Mouse (Mus musculus) forebrain, embryonic 14.5 days (tissue): ENCODE data around the gene Phrf1. TPM values are rescaled to one million over a fixed set of nuclear protein-coding genes. Genes with fewer than 3 reads are reported as not detected.

Experiments used
- ATAC-seq: fragments of 200-750 bp; cut with Nextera tagmentation; 2 replicates; pipeline ENCODE4 v1.8.0; 2017; ENCODE audit warnings: mild to moderate bottlenecking, moderate library complexity
- DNase-seq: peaks from one replicate; pipeline ENCODE4 v3.0.0-alpha.2; 2015; ENCODE audit warnings: low spot score
- H3K27ac ChIP-seq: fragments of 300-500 bp; sonication (generic); 2 replicates; pipeline ENCODE4 v1.5.1; 2014; ENCODE audit warnings: low read depth, mild to moderate bottlenecking, control low read depth, low read length, moderate library complexity
- H3K27me3 ChIP-seq: fragments of 300-500 bp; sonication (generic); replicated peaks from 2 replicates; pipeline ENCODE4 v1.6.1; 2014; ENCODE audit warnings: low read length, control low read depth, mixed read lengths; ENCODE audit not compliant: control insufficient read depth, insufficient read depth
- H3K36me3 ChIP-seq: fragments of 300-500 bp; sonication (generic); 2 replicates; pipeline ENCODE4 v1.6.1; 2014; ENCODE audit warnings: low read length, control low read depth; ENCODE audit not compliant: control insufficient read depth, insufficient read depth
- H3K4me1 ChIP-seq: fragments of 300-500 bp; sonication (generic); 2 replicates; pipeline ENCODE4 v1.6.1; 2014; ENCODE audit warnings: antibody characterized with exemption, low read length, control low read depth; ENCODE audit not compliant: control insufficient read depth, insufficient read depth
- H3K4me2 ChIP-seq: fragments of 300-500 bp; sonication (generic); 2 replicates; pipeline ENCODE4 v1.6.1; 2014; ENCODE audit warnings: mild to moderate bottlenecking, control low read depth, low read length
- H3K4me3 ChIP-seq: fragments of 300-500 bp; sonication (generic); 2 replicates; pipeline ENCODE4 v1.5.1; 2014; ENCODE audit warnings: low read depth, low read length, control low read depth
- H3K9ac ChIP-seq: fragments of 300-500 bp; sonication (generic); 2 replicates; pipeline ENCODE4 v1.6.1; 2014; ENCODE audit warnings: mild to moderate bottlenecking, low read length, control low read depth, moderate library complexity
- H3K9me3 ChIP-seq: fragments of 300-500 bp; sonication (generic); replicated peaks from 2 replicates; pipeline ENCODE4 v1.6.1; 2016; ENCODE audit warnings: low read length, control low read depth, mixed read lengths; ENCODE audit not compliant: control insufficient read depth
- WGBS: fragments of 180-500 bp; shearing (Covaris S2); extraction: QIAGEN DNeasy Blood & Tissue Kit; methylation state at CpG from one replicate; pipeline ENCODE4 v1.1.7; 2014; 5-methylcytosine and 5-hydroxymethylcytosine counted together
- polyA plus RNA-seq: library from polyadenylated mRNA; unstranded; fragments of >200 nt; fragmentation: Nextera tagmentation; extraction: Ambion mirVana; gene quantifications from 2 replicates; pipeline ENCODE4 v1.2.1, GENCODE M21; 2014

The Phrf1 gene
- polyA plus RNA-seq, 1 experiment from 2014 or later: 64.2 TPM

DNA sequence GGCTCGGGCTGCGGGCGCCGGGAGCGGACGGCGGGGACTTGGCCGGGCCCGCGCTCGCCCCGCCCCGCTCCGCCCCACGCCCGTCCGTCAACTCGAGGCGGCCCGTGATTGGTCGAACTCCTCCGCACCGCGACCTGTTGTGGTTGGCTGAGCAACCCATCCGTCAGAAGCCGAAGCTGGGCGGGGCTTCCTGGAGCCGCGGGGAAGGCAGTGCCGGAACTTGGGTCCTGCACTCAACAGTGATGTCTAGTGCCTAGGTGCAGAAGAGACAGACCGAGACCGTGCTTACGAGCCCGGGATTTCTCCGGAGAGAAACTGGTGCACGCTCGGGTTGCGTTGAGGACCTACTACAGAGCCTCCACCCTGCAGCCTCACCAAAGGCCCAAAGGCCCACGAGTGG lies 34.6 kb upstream of the Phrf1 start, which contains the start of the genes Hras and Lrrc56:
Gene Hras (minus strand): TSS at position 58 of the 400 bp plus-strand sequence.
Gene Lrrc56 (plus strand): TSS at position 210 of the 400 bp plus-strand sequence.
- peaks cover 32% of the 10 kb centered on the region for H3K36me3 ChIP-seq
- peak within 1 kb of the TSS; percentile 98 for H3K4me2 ChIP-seq
- WGBS: under 1% methylated on average over 34 of the region's 39 CpGs
- no peaks in the 10 kb centered on the region for H3K27me3 ChIP-seq
- H3K9ac ChIP-seq: peak within 1 kb of the TSS; percentile 95
- peaks cover 5% of the 10 kb centered on the region for H3K4me1 ChIP-seq
- H3K27ac ChIP-seq: peak within 1 kb of the TSS; percentile 71
- peak within 1 kb of the TSS; percentile 84 for H3K4me3 ChIP-seq
- H3K9me3 ChIP-seq: no peaks in the 10 kb centered on the region
- DNase-seq (peak; percentile 98), ATAC-seq (peak; percentile 95)

DNA sequence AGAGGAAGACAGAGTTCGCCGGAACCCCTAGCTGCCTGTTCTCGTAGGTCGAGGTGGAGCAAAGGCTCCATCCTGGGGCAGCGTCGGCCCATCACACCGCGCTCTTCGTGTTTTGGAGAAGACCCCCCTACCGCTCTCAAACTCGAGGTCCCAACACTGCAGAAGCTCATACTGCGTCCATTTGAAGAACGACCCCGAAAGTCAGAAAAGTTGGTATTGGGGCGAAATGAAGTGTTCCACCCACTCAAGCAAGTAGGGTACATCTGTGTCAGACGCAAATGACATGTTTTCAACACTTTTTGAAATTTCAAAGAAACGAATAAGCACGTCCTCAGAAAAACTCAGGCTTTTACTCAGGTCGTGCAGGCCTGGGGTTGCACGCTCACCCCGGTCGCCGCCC lies 34.2 kb upstream of the Phrf1 start:
- H3K27ac ChIP-seq: peak overlapping the region; percentile 71
- peak overlapping the region; percentile 98 for H3K4me2 ChIP-seq
- ATAC-seq (no peak), DNase-seq (no peak)
- peaks cover 27% of the 10 kb centered on the region for H3K36me3 ChIP-seq
- peak overlapping the region; percentile 84 for H3K4me3 ChIP-seq
- peaks cover 5% of the 10 kb centered on the region for H3K4me1 ChIP-seq
- H3K9ac ChIP-seq: peak overlapping the region; percentile 61
- WGBS: under 1% methylated on average over 23 of the region's 23 CpGs
- H3K27me3 ChIP-seq: no peaks in the 10 kb centered on the region
- H3K9me3 ChIP-seq: no peaks in the 10 kb centered on the region

DNA sequence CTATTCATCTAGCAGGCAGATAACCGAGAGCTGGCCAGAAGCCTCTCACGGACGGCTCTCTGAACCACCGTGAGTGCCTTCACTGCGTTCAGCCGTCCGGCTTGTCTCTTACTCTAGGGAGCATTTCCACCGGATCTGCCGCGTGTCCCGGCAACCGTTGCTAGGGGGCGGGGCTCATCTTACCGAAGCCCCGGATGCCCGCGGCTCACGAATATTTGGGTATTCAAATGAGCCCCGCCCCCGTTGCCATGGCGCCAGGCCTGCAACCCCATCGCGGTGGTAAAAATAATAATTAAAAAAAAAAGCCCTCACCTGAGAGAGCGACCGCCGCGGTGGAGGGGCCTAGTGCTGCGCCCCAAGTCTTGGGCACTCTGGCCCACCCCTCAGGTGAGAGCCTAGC lies 33.8 kb upstream of the Phrf1 start:
- H3K4me3 ChIP-seq: peak overlapping the region; percentile 84
- peaks cover 5% of the 10 kb centered on the region for H3K4me1 ChIP-seq
- DNase-seq (peak; percentile 96), ATAC-seq (peak; percentile 49)
- H3K9ac ChIP-seq: peak overlapping the region; percentile 61
- H3K36me3 ChIP-seq: peaks cover 23% of the 10 kb centered on the region
- no peaks in the 10 kb centered on the region for H3K27me3 ChIP-seq
- WGBS: under 1% methylated on average over 28 of the region's 28 CpGs
- peak overlapping the region; percentile 71; the same call in 1 of the 2 replicates for H3K27ac ChIP-seq
- peak overlapping the region; percentile 98 for H3K4me2 ChIP-seq
- H3K9me3 ChIP-seq: no peaks in the 10 kb centered on the region

DNA sequence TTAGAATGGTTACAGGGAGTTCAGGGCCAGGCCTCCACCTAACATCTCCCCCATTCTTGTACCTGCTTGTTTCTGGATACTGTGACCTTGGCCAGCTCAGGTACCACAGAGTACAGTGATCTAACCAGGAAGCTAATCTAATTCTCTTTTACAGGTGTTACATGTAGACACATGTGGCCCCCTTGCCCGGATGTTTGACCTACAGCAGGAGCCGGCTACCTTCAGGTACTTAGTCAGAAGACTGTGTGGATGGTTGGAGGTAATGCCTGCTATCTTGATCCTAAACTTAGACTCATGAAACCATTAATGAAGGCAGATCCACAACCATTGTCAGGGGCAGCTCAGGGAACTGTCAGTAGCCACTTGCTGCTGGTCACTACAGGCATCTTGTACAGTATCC lies 32.8 kb upstream of the Phrf1 start:
- Histone ChIP-seq H3K4me2 (no peak overlapping the region), H3K4me1 (peaks cover 5% of the 10 kb centered on the region), H3K27me3 (no peaks in the 10 kb centered on the region), H3K9ac (no peak overlapping the region), H3K9me3 (no peaks in the 10 kb centered on the region), H3K27ac (no peak overlapping the region), H3K36me3 (peaks cover 14% of the 10 kb centered on the region), H3K4me3 (no peak overlapping the region)
- 92% methylated on average over 2 of the region's 2 CpGs for WGBS
- ATAC-seq: no peak
- no peak for DNase-seq

DNA sequence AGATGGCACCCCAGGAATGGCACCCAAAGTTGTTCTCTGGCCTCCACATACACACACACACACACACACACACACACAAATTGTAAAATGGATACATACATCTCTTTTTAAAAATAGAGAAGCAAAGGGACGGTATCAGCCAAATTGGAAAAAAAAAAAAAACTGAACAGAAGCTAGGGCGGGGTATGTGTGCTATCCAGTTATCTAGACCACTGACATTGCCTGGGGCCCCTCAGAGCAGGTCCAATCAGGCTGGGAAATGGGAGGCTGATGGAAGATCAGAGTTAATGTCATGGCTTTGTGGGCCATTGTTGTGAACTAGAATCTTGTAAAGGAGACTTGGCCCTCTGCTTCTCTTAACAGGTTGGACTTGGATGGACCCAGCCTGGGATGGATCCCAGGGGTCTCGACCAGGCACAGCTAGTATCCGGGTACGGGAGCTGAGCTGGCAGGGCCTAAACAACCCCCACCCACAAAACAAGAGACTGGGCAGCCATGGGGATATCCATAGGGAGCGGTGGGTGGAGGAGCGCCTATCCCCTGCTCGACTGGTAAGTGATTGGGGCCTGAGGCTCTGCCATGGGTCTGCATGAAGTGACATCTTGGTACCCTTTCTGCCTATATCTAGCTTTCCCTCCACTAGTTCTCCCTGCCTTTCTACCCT lies 31.8 kb upstream of the Phrf1 start:
- H3K9ac ChIP-seq: no peak overlapping the region
- H3K27me3 ChIP-seq: no peaks in the 10 kb centered on the region
- H3K4me1 ChIP-seq: peaks cover 5% of the 10 kb centered on the region
- H3K9me3 ChIP-seq: no peaks in the 10 kb centered on the region
- no peak overlapping the region for H3K27ac ChIP-seq
- no peak for DNase-seq
- WGBS: 93% methylated on average over 8 of the region's 8 CpGs
- no peak overlapping the region for H3K4me3 ChIP-seq
- no peak for ATAC-seq
- H3K36me3 ChIP-seq: peaks cover 4% of the 10 kb centered on the region
- no peak overlapping the region for H3K4me2 ChIP-seq

DNA sequence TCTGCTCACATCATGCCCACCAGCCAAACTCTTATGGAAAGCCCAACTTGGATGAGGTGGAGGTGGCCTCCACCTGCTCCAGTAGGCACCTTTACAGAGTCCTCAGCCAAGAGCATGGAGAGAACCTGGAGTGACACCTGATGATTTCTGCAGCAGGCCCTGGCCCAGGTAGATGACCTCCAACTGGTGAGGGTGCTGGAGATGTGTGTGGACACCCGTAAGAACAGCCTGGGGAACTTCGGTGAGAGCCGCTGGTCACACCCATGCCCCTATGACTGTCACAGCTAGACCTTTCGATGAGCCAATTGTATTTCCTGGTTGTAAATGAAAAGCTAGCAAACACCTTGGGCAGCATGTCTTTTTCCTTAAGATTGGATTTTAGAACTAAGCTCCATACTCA lies 30.5 kb upstream of the Phrf1 start:
- H3K9ac ChIP-seq: no peak overlapping the region
- no peaks in the 10 kb centered on the region for H3K9me3 ChIP-seq
- no peaks in the 10 kb centered on the region; the same call in 1 of the 2 replicates for H3K4me1 ChIP-seq
- WGBS: 98% methylated on average over 4 of the region's 4 CpGs
- H3K4me2 ChIP-seq: no peak overlapping the region
- no peak overlapping the region for H3K4me3 ChIP-seq
- H3K27me3 ChIP-seq: no peaks in the 10 kb centered on the region
- ATAC-seq (no peak), DNase-seq (no peak)
- H3K27ac ChIP-seq: no peak overlapping the region
- no peaks in the 10 kb centered on the region for H3K36me3 ChIP-seq

DNA sequence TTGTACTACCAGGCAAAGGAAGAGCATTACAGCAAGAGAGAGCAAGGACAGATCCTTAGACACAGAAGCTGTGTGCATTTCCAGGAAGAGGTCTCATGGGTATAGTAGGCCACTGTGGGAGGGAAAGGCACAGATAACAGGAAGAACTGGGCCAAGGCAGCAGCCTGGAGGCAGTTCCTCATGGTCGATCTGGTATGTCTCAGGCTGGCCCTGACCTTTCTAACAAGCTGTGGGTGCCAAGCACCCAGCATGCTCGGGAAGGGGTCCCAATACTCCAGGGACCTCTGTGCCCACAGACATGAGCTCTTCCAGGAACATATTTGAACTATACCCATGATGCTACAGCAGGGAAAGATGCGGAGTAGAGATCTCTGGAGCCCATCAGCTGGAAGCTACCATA lies 24.0 kb upstream of the Phrf1 start:
- Histone ChIP-seq H3K27me3 (no peaks in the 10 kb centered on the region), H3K27ac (no peak overlapping the region), H3K4me3 (no peak overlapping the region), H3K36me3 (no peaks in the 10 kb centered on the region), H3K9me3 (no peaks in the 10 kb centered on the region), H3K9ac (no peak overlapping the region), H3K4me2 (no peak overlapping the region), H3K4me1 (no peaks in the 10 kb centered on the region)
- 81% methylated on average over 3 of the region's 3 CpGs for WGBS
- ATAC-seq (no peak), DNase-seq (no peak)

DNA sequence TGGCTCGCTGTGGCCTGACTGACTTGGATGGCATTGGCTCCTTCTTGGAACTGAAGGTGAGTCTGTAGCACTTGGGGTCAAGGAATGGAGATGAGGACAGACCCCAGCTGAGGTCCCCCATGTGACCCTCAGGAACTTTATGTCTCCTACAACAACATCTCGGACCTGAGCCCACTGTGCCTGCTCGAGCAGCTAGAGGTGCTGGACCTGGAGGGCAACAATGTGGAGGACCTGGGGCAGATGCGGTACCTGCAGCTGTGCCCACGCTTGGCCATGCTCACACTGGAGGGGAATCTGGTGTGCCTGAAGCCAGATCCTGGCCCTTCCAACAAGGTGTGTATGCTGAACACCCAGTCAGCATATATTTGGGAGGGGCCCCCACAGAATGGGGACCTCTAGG lies 23.1 kb upstream of the Phrf1 start:
- no peak overlapping the region for H3K27ac ChIP-seq
- H3K4me3 ChIP-seq: no peak overlapping the region
- no peak for DNase-seq
- H3K36me3 ChIP-seq: no peaks in the 10 kb centered on the region
- H3K9ac ChIP-seq: no peak overlapping the region
- H3K4me2 ChIP-seq: no peak overlapping the region
- 92% methylated on average over 5 of the region's 5 CpGs for WGBS
- no peak for ATAC-seq
- no peaks in the 10 kb centered on the region for H3K4me1 ChIP-seq
- no peaks in the 10 kb centered on the region for H3K9me3 ChIP-seq
- no peaks in the 10 kb centered on the region for H3K27me3 ChIP-seq

DNA sequence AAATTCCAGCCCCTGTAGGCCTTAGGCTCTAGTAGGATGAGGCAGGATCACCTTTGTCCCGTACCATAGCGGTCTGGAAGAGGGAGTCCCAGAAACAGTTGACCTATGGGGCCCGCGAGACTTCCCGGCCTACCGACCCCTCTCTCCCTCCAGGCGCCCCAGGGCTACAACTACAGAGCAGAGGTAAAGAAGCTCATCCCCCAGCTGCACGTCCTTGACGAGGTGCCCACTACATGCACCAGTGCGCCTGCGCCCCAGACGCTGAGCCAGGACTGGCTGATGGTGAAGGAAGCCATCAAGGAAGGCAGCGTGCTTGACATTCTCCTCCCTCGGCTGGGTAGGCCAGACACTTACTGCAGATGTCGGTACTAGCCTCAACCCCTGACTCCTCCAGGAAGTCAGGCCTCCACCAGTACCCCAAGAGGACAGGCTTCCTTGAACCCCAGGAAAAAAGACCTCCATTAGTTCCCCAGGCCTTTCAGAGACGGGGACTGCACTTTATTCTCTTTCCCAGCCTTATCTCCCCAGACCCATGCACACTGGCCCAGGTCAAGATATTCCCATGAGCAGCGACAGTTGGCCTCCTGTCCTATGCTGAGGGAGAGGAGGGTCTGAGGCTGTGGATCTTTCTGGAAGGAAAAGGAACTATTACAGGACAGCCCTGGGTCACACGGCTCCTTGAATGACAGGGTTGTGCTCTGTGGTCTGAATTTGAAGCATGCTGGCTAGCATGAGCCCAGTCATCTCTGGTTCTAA lies 22.2 kb upstream of the Phrf1 start:
- H3K9me3 ChIP-seq: no peaks in the 10 kb centered on the region
- no peak overlapping the region for H3K9ac ChIP-seq
- ATAC-seq (no peak), DNase-seq (no peak)
- 92% methylated on average over 18 of the region's 18 CpGs for WGBS
- H3K27me3 ChIP-seq: no peaks in the 10 kb centered on the region
- H3K27ac ChIP-seq: no peak overlapping the region
- no peaks in the 10 kb centered on the region for H3K4me1 ChIP-seq
- H3K36me3 ChIP-seq: no peaks in the 10 kb centered on the region
- H3K4me2 ChIP-seq: no peak overlapping the region
- H3K4me3 ChIP-seq: no peak overlapping the region
